Mouse (Mus musculus) heart, adult 2 months (tissue): ENCODE measurements at regions not wholly inside any gene's neighbourhood (a gene's known extent, or its start where the extent isn't known, plus 50 kb on each side); places are given as distances from the start of the nearest gene placed in this dataset.
A peak's percentile ranks its signal among the peaks of the same experiment; 100 is the strongest.

Experiments used
- DNase-seq, 2 experiments: peaks; one replicate each; pipeline ENCODE4 v3.0.0; 2021
- H3K27ac ChIP-seq: fragments of 200-600 bp; 2 replicates; pipeline ENCODE4 v1.8.1; 2022
- H3K27me3 ChIP-seq: fragments of 200-500 bp; 2 replicates; pipeline ENCODE4 v1.6.1; 2012; ENCODE audit warnings: mild to moderate bottlenecking, low read length, inconsistent platforms, mixed read lengths; ENCODE audit not compliant: control insufficient read depth, insufficient read depth
- H3K36me3 ChIP-seq: fragments of 200-500 bp; 2 replicates; pipeline ENCODE4 v1.6.1; 2012; ENCODE audit warnings: low read length, inconsistent platforms; ENCODE audit not compliant: control insufficient read depth, insufficient read depth
- H3K4me1 ChIP-seq: fragments of 200-500 bp; 2 replicates; pipeline ENCODE4 v1.6.1; 2011; ENCODE audit warnings: low read length; ENCODE audit not compliant: control insufficient read depth, insufficient read depth
- H3K4me3 ChIP-seq: fragments of 200-600 bp; 2 replicates; pipeline ENCODE4 v1.8.1; 2022
- H3K79me2 ChIP-seq: fragments of 200-500 bp; replicated peaks from 2 replicates; pipeline ENCODE4 v1.6.1; 2012; ENCODE audit warnings: mild to moderate bottlenecking, inconsistent platforms, low read length, moderate library complexity, mixed read lengths; ENCODE audit not compliant: control insufficient read depth, insufficient read depth
- H3K9ac ChIP-seq: fragments of 200-500 bp; 2 replicates; pipeline ENCODE4 v1.6.1; 2012; ENCODE audit warnings: low read depth, mild to moderate bottlenecking, control low read depth, inconsistent platforms, low read length, mixed read lengths
- CTCF ChIP-seq: fragments of 200-600 bp; IDR thresholded peaks from 2 replicates; pipeline ENCODE4 v1.8.1; 2022; ENCODE audit warnings: antibody characterized with exemption, mild to moderate bottlenecking, moderate library complexity
- EP300 ChIP-seq: fragments of 200-500 bp; IDR thresholded peaks from 2 replicates; pipeline ENCODE4 v1.6.1; 2011; ENCODE audit warnings: low read depth, low read length, control low read depth; ENCODE audit not compliant: insufficient read depth
- POLR2A ChIP-seq: fragments of 200-500 bp; IDR thresholded peaks from 2 replicates; pipeline ENCODE4 v1.6.1; 2011; ENCODE audit warnings: mild to moderate bottlenecking, low read depth, low read length, control low read depth; ENCODE audit not compliant: insufficient read depth
- WGBS: fragments of 180-500 bp; shearing (Covaris S2); methylation state at CpG from one replicate; pipeline ENCODE4 v1.1.7; 2018; 5-methylcytosine and 5-hydroxymethylcytosine counted together
- intact Hi-C: fragments of 180-260 bp; cut with DNase I; formaldehyde crosslinking; loops from one replicate; pipeline ENCODE4 v1.15.1; 2025

DNA sequence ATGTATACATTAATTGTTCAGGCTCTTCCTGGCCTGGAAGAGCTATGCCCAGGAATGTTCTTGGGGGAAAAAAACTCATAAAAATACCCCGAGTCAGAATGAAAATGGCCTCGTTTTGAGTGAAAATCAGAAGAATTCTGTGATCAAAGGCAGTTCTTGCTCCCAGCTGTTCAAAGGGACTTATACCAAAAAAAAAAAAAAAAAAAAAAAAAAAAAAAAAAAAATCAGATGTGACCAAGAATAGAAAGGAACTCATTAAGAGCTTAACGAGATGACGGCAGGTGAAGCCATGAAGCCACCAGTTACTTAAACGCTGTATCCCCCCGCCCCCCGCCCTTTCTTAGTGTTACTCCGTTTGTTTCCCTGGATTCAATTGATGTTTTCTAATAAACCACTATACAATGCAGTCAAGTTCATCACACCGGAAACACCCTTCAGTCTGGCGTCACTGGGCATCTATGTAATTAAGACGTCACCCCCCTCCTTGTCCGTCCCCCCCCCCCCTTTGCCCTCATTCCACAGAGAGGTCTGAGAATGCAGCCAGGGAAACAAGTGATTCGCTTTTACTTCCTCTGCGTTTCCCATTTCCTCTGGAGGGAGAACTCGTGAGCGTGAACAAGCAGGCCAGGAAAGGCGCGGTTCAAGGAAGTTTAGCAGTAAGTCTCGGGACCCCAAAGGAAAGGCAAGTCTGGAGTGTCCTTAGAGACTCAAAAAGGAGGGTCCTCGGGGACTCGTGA, 99.1 kb downstream of the Zfp326 start:
- Histone ChIP-seq H3K4me3 (no peak overlapping the region; the same call in 1 of the 2 replicates), H3K27me3 (no peaks in the 10 kb centered on the region), H3K36me3 (no peaks in the 10 kb centered on the region), H3K4me1 (peaks cover 1% of the 10 kb centered on the region; the same call in 1 of the 2 replicates), H3K27ac (peak overlapping the region; percentile 27), H3K79me2 (no peaks in the 10 kb centered on the region), H3K9ac (no peak overlapping the region)
- peak; percentile 23 to 28 for DNase-seq
- intact Hi-C loops, result no loop called here
- TF ChIP-seq CTCF, result no peak
- TF ChIP-seq POLR2A, result no peak
- TF ChIP-seq EP300, result no peak
- 35% methylated on average over 21 of the region's 21 CpGs for WGBS

DNA sequence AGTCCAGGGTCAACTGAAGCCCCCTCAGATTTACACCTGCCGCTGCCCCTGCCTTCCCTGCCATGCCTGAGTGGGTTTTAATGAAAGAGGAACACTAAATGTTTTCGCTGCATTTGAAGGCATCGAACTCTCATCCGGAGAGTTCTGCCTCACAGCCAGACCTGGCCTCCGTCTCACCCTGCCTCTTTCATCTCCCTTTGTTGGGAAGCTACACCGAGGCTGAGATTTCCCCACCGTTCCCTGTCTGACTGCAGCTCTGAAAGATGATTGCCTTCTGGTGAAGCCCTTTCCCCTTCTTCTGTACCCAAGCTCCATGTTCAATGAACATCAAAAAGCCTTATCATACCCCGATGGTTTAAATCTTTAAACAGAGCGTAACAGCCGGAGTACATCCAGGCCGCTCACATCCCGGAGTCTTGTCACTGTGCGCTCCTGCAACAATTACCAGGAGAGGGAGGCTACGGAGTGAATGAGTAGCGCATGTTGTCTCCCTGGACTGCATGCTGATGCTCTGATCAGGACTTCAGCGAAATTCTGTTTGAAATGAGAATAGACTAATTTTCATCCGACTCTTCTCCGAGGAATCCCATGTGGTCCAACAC, 98.3 kb downstream of the Zfp326 start:
- TF ChIP-seq CTCF (no peak), EP300 (no peak)
- Histone ChIP-seq H3K27ac (no peak overlapping the region), H3K4me3 (no peak overlapping the region), H3K9ac (no peak overlapping the region), H3K79me2 (no peaks in the 10 kb centered on the region), H3K36me3 (no peaks in the 10 kb centered on the region), H3K4me1 (peaks cover 1% of the 10 kb centered on the region; the same call in 1 of the 2 replicates), H3K27me3 (no peaks in the 10 kb centered on the region)
- WGBS, result 92% methylated on average over 18 of the region's 18 CpGs
- no peak for DNase-seq
- intact Hi-C loops, result no loop called here
